Mouse (Mus musculus) testis, adult 2 months (tissue): Measurements from ENCODE around the gene Hmgcr.

Source experiments
- CTCF ChIP-seq: fragments of 200-500 bp; IDR thresholded peaks from 2 replicates; pipeline ENCODE4 v1.5.1; 2012; ENCODE audit warnings: low read depth, mild to moderate bottlenecking, inconsistent platforms, low read length, moderate library complexity; ENCODE audit not compliant: control insufficient read depth, insufficient read depth, insufficient replicate concordance
- POLR2A ChIP-seq: fragments of 200-500 bp; IDR thresholded peaks from 2 replicates; pipeline ENCODE4 v1.6.1; 2012; ENCODE audit warnings: low read depth, mild to moderate bottlenecking, inconsistent platforms, low read length, moderate library complexity; ENCODE audit not compliant: control insufficient read depth

DNA sequence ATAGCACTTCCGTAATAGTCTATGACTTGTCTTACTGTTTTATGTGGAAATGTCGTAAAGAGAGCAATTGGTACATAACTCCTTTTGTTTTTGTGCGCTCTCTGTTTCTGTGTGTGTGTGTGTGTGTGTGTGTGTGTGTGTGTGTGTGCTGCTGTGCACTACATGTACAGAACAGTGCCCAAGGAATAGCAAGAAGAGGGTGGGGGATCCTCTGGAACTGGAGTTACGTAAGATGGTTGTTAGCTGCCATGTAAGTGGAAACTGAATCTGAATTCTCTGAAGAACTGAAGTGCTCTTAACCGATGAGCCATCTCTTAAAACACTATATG lies 1.1 kb upstream of the Hmgcr start:
- TF ChIP-seq POLR2A (no peak), CTCF (no peak)
